Mouse (Mus musculus) right cerebral cortex, postnatal 14 days (tissue): ENCODE results near the gene Cldn34d.

Source experiments
- DNase-seq: peaks from one replicate; pipeline ENCODE4 v3.0.0; 2022

Gene Cldn34d

GRCm38 (mm10) chrX:76602824-76603223 lies at the start of gene Cldn34d:
TSS of gene Cldn34d (minus strand) at chrX:76602924.
- DNase-seq, result no peak

GRCm38 (mm10) chrX:76598459-76599206 lies 4.1 kb downstream of the Cldn34d start:
- DNase-seq, result peak; percentile 3
